Mouse (Mus musculus): ENCODE measurements around the gene Ppp2ca. TPM values are rescaled to one million over a fixed set of nuclear protein-coding genes. Genes with fewer than 3 reads are reported as not detected.
A peak's percentile ranks its signal among the peaks of the same experiment; 100 is the strongest.
"Not testable (repeated sequence)": the region's sequence is repeated elsewhere in the genome, so short reads cannot be mapped to it uniquely, and the experiment has no call there.

Ppp2ca gene
- total RNA-seq, 2 experiments from 2014 or later, result 110 to 112 TPM

DNA sequence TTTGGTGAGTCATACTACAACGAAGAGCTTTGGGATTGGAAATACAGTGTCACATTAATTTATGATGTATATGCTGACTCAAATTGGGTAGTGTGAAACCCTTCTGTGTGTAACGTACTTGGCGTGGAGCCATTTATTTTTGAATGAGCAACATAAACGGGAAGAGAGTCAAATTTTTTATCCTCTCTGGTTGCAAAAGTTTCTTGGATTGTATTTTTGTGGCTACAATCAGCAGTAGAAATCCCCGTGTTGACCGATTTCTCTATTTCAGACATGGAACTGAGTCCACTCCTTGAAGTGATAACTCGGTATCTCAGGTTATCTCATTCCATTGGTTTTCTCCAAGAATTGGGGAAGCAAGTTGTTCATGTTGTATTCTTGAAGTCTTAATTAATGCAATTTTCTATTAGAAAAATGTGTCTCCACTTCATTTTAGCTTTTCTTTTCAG, 1.3 kb downstream of the Ppp2ca start:
- no peak for DNase-seq (ENCODE audit: low spot score in 2 of 2)
- peak overlapping the region; percentile 99 for H3K27ac ChIP-seq
- TF ChIP-seq CTCF (conservative IDR thresholded peaks at IDR 0.05), result no peak
- peak overlapping the region; percentile 95 for H3K4me3 ChIP-seq

DNA sequence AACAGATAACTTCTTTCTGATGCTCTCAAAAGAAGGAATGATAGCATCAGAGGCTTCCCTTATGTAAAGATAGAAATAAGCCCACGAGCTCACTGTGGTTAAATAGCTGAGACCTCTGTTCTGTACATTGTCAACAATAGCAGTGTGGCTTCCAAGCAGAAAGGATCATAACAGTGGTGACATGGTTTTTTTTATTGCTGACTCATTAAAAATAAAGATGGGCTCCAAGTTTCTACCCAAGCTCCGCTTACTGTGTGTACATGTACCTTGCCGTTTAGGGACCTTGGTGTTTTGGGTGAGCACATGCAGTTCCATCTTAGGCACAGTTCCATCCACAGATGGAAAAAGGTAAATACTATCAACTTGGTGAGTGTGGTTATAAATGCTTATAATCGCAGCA, 4.5 kb downstream of the Ppp2ca start:
- Histone ChIP-seq H3K27ac (no peak overlapping the region), H3K4me3 (no peak overlapping the region)
- no peak for TF ChIP-seq CTCF (conservative IDR thresholded peaks at IDR 0.05)
- DNase-seq (ENCODE audit: low spot score in 2 of 2), result no peak

DNA sequence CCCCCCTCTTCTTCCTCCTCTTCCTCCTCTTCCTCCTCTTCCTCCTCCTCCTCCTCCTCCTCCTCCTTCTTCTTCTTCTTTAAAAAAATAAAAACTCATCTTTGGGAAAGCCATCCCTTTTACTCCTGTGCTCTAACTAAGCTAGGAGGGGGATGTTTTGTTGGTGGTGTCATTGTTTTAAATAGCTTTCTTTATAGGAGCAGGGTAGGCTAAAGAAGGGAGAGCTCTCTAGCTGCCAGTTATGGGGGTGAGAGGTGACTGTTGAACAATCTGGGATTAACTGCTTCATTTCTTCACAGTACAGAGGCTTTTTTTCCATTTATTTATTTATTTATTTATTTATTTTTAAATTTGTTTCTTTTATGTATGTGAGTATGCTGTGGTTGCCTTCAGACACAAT, 7.0 kb downstream of the Ppp2ca start:
- H3K27ac ChIP-seq, result no peak overlapping the region
- H3K4me3 ChIP-seq, result no peak overlapping the region
- DNase-seq (ENCODE audit: low spot score in 2 of 2), result no peak
- no peak for TF ChIP-seq CTCF (conservative IDR thresholded peaks at IDR 0.05)

DNA sequence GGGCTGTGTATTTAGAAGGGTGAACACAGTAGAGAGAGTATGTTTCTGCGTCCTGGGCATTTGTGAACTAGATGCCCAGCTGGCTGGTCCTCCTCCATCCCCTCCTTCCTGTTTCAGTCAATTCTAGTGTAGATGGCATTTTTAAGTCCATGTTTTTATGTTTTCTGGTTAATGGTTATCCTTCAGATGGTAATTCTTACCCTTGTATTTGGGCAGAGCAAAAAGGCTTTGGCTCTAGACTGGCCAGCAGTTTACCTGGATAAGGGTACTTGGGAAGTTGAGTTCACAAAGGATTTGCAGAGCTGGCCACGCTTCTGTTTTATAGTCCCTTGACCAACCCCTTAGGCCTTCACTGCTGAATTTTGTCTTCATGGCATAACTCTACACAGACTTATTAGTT, 7.6 kb downstream of the Ppp2ca start:
- TF ChIP-seq CTCF (conservative IDR thresholded peaks at IDR 0.05), result no peak

DNA sequence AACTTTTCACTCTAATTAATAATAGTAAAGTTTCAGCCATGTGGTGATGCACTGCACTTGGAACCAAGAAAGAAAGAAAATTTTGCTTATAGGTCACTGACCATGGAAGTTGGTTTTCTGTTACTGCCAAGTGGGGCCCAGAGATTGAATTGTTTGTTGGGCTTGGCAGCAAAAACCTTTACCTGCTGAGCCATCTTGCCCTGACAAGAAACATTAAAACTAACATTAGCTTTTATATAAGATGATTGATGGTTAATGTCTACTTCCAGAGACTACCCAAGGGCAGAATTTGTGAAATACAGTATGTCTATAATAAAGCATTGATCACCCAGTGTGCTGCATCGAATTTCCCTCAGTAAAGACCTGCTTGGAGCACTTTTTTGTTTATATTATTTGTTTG, 8.0 kb downstream of the Ppp2ca start:
- Histone ChIP-seq H3K27ac (no peak overlapping the region), H3K4me3 (no peak overlapping the region)
- no peak for DNase-seq (ENCODE audit: low spot score in 2 of 2)
- TF ChIP-seq CTCF (conservative IDR thresholded peaks at IDR 0.05), result no peak

More for the DNA sequence above, 7.6 kb downstream of the Ppp2ca start:
- H3K27ac ChIP-seq, result no peak overlapping the region
- no peak overlapping the region for H3K4me3 ChIP-seq
- no peak for DNase-seq (ENCODE audit: low spot score in 2 of 2)

DNA sequence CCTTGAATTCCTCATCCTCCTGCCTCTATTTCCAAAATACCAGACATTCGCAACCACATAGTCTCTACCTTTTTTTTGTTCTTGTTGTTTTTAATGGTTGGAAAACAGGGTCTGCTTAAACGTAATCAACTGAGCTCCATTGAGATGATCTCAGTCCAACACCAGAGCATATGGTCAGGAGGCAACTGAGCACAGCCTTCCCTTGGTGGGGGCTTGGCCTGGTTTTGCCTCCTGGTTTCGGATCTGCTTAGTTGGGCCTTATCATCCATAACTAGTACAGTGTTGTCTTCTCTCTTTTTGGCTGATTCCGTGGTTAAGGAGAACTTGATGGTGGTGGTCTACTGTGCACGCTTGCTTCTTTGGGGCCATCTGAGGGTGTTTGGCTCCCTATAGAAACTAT, 10.3 kb downstream of the Ppp2ca start:
- Histone ChIP-seq H3K27ac (no peak overlapping the region), H3K4me3 (no peak overlapping the region)
- no peak for DNase-seq (ENCODE audit: low spot score in 2 of 2)
- TF ChIP-seq CTCF (conservative IDR thresholded peaks at IDR 0.05), result no peak

DNA sequence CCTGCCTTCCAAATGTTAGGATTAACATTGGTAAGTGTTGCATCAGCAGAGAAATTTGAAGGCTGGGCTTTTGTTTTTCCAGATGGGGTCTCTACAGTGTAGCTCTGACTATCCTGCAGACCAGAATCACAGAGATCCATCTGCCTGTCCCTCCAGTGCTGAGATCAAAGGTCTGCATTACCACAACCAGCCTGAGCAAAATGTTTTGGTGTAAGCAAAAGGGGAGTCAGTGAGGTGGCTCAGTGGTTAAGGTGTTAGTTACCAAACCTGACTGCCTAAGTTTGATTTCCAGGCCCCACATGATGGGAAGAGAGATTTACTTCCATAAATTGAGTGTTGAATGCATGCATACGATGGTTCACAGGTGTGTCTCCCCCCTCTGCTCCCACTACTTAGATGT, 10.9 kb downstream of the Ppp2ca start:
- no peak for DNase-seq (ENCODE audit: low spot score in 2 of 2)
- H3K4me3 ChIP-seq, result no peak overlapping the region
- no peak overlapping the region for H3K27ac ChIP-seq
- no peak for TF ChIP-seq CTCF (conservative IDR thresholded peaks at IDR 0.05)

DNA sequence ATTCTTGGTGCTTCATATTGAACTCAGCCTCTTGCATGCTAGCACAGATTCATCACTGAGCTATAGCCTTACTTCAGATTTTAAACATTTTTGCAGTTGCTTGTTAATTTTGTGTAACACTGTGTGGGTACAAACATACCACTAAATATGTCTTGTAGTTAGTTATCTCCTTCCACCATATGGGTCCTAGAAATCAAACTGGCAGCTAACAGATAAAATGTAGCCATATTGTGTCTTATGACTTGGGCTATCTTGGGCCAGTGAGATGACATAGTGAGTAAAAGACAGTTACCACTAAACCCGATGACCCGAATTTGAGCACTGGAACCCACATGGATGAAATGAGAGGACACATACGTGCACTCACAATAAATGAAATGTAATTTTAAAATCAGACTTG, 17.0 kb downstream of the Ppp2ca start:
- H3K27ac ChIP-seq, result no peak overlapping the region
- no peak for DNase-seq (ENCODE audit: low spot score in 2 of 2)
- no peak for TF ChIP-seq CTCF (conservative IDR thresholded peaks at IDR 0.05)

DNA sequence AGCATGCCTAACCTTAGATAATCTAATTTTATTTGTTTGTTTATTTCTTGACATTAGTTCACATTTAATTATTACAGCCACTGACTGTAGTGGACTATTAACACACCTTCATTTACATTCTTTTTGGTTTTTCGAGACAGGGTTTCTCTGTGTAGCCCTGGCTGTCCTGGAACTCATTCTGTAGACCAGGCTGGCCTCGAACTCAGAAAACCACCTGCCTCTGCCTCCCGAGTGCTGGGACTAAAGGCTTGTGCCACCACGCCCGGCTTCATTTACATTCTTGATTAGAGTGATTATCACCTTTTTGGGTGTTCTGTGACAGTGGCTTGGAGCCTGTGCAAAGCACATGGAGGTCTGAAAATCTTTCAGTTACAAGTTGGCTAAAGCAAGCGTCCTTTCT, 17.6 kb downstream of the Ppp2ca start:
- H3K4me3 ChIP-seq; DNase-seq (ENCODE audit: low spot score in 2 of 2); H3K27ac ChIP-seq: not testable (repeated sequence)

More for the DNA sequence above, 17.0 kb downstream of the Ppp2ca start:
- no peak overlapping the region for H3K4me3 ChIP-seq

DNA sequence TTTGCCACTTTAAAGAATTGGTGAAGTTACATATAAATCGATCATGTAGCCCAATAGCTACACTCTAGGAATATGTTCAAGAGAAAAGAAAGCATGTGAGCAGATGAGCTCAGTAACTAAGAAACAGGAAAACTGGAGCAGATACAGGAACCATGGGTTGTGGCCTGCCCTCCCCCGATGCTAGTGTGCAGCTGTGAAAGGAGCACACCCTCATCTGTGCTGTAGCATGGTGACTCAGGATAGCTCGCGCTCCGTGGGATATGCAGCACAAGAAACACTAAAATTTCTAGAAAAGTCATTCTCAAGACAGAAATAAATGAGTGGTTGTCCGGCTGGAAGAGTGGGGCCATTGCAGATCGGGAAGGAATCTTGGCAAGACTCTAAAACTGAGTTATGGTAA, 18.7 kb downstream of the Ppp2ca start:
- no peak for DNase-seq (ENCODE audit: low spot score in 2 of 2)
- Histone ChIP-seq H3K4me3 (no peak overlapping the region), H3K27ac (no peak overlapping the region)
- TF ChIP-seq CTCF (conservative IDR thresholded peaks at IDR 0.05), result no peak

DNA sequence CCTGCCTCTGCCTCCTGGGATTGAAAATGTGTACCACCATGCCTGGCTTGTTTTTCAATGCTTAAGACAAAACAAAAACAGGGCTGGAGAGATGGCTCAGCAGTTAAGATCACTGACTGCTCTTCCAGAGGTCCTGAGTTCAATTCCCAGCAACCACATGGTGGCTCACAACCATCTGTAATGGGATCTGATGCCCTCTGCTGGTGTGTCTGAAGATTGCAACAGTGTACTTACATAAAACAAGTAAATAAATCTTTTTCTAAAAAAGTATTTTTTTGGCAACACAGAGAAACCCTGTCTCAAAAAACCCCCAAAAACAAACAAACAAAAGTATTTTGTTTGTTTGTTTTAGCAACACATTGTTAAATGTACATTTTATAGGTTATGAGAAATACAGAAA, 21.9 kb downstream of the Ppp2ca start:
- not testable (repeated sequence) for DNase-seq (ENCODE audit: low spot score in 2 of 2); H3K27ac ChIP-seq; H3K4me3 ChIP-seq
- peak; percentile 70 for TF ChIP-seq CTCF (conservative IDR thresholded peaks at IDR 0.05)

DNA sequence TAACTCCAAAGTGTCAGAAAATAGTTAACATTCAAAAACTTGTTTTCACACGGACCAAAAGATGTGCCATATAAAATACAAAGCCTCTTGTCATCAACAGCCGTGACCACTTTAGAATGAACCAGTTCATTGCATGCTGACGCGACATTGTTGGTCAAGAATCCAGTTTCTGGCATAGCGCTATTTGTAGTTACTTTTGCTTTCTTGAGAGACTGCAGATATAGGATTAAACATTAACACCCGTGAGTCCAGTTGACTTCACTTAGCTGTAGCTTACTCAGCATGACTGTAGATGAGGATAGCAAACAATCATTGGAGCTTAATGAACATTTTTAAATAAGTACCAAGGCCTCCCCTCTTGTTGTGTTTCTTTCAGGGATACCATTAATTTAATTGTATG, 23.6 kb downstream of the Ppp2ca start:
- no peak overlapping the region for H3K27ac ChIP-seq
- DNase-seq (ENCODE audit: low spot score in 2 of 2), result no peak
- no peak for TF ChIP-seq CTCF (conservative IDR thresholded peaks at IDR 0.05)

DNA sequence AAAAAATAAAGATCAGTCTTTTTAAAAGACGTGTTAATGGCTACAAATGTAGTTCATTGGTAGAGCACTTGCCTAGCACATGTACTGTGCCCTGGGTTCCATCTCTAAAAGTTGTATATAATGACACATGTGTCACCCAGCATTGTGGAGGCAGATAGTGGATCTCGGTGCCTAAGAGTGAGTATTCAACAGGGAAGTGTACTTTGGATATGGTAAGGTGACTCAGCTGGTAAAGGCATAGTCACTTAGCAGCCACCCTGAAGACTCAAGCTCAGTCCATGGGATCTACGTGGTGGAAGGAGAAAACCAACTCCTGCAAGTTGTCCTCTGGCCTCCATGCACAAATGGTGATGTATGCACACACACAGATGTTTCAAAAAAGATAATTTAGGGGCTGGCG, 26.0 kb downstream of the Ppp2ca start:
- no peak for TF ChIP-seq CTCF (conservative IDR thresholded peaks at IDR 0.05)
- Histone ChIP-seq H3K4me3 (no peak overlapping the region), H3K27ac (no peak overlapping the region)
- DNase-seq (ENCODE audit: low spot score in 2 of 2), result no peak

More for the DNA sequence above, 23.6 kb downstream of the Ppp2ca start:
- H3K4me3 ChIP-seq, result no peak overlapping the region

DNA sequence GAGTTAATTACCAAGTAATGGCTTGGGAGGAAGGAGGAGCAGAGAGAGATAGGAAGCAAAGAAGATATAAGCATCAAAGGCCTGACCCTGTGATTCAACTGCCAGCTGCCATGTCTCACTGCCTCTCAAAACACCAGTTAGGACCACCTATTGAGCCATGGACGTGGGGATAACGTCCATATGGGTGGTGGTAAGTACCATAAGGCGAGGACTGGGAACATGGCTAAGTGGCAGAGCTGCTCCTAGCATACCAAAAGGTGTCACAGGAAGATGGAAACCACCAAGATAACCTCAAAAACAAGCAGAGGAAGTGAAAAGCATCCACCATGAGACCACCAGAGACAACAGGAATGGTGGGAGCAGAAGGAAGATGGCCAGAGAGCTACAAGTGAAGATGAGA, 28.7 kb downstream of the Ppp2ca start:
- TF ChIP-seq CTCF (conservative IDR thresholded peaks at IDR 0.05), result no peak
- no peak overlapping the region for H3K27ac ChIP-seq
- no peak overlapping the region for H3K4me3 ChIP-seq
- DNase-seq (ENCODE audit: low spot score in 2 of 2), result no peak

DNA sequence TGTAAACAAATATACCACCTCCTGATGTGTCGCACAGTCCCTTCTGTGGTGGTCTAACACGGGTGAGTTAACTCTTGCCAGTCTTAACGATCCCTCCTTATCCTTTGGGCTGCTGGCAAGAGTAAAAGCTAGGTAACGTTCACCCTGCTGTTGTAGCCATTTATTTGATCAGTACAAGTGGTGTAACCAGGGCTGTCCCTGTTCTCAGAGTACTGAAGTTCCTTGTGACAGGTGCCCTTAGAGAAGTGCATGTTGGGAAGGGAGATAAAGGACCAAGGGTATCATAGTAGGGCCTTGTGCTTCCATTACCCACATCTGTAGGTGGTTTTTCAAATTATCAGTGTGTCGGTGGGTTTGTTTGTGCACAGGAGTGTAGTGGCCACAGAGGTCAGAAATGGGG, 29.3 kb downstream of the Ppp2ca start:
- H3K4me3 ChIP-seq, result no peak overlapping the region
- H3K27ac ChIP-seq, result no peak overlapping the region; the same call in 1 of the 2 replicates
- TF ChIP-seq CTCF (conservative IDR thresholded peaks at IDR 0.05), result no peak
- DNase-seq (ENCODE audit: low spot score in 2 of 2), result no peak

All from layer of hippocampus, adult 2 months (tissue).